8 mouse cellular contexts compared by ENCODE assay signal in the genomic region with DNA sequence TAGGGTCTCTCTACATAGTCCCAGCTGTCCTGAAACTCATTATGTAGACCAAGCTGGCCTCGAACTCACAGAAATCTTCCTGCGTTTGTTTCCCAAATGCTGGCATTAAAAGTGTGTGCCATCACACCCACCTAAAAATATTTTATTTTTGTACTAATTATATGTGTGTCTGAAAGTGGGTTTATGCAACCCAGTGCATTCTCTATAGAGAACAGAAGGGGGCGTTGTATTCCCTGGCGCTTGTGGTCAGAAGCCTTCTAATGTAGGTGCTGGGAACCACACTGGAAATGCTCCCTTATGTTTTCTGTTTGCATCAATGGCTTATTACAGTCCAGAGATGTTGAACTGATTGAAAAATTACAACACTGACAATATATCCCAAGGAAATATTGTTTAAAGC. TPM values are rescaled to one million over a fixed set of nuclear protein-coding genes. Genes with fewer than 3 reads are reported as not detected.
DNase-seq lines count a peak whose midpoint lies in the region; ATAC-seq lines count a peak whose summit lies in the region.

No protein-coding gene starts in this region.

- peak; percentile 47 for DNase-seq in cerebellum, postnatal 14 days
- DNase-seq in cerebellum, adult 18-20 months: no peak
- DNase-seq in thymus, postnatal 0 days (ENCODE audit: low spot score): peak; percentile 20
- DNase-seq in thymus, postnatal 14 days: no peak
- DNase-seq in liver, embryonic 11.5 days (ENCODE audit: low spot score): no peak
- DNase-seq in retina, postnatal 1 day: peak; percentile 42
- no peak for DNase-seq in gastrocnemius, postnatal 10 days
- no peak for DNase-seq in kidney, postnatal 4 days

- H3K27me3 ChIP-seq in liver, embryonic 11.5 days (replicated peaks; ENCODE audit: control insufficient read depth, insufficient read depth, low read length): no peaks in the 10 kb centered on the region

- H3K4me1 ChIP-seq in liver, embryonic 11.5 days (replicated peaks; ENCODE audit: control insufficient read depth, insufficient read depth, low read length): peaks cover 4% of the 10 kb centered on the region

- no peaks in the 10 kb centered on the region for H3K36me3 ChIP-seq in liver, embryonic 11.5 days (ENCODE audit: control insufficient read depth, insufficient read depth, low read length)

- H3K9me3 ChIP-seq in liver, embryonic 11.5 days (ENCODE audit: control insufficient read depth, low read length): no peaks in the 10 kb centered on the region

- no peak for ATAC-seq in liver, embryonic 11.5 days (replicated peaks; ENCODE audit: low FRiP score)

- no peak overlapping the region for H3K27ac ChIP-seq in liver, embryonic 11.5 days (ENCODE audit: low read depth, low read length)

- no peak overlapping the region for H3K9ac ChIP-seq in liver, embryonic 11.5 days (ENCODE audit: low read depth, low read length)

- peak overlapping the region; percentile 88 for H3K4me2 ChIP-seq in liver, embryonic 11.5 days

- 49% methylated on average over 4 of the region's 4 CpGs for WGBS in liver, embryonic 11.5 days

- peak overlapping the region; percentile 19; the same call in 1 of the 2 replicates for H3K4me3 ChIP-seq in liver, embryonic 11.5 days (ENCODE audit: low read depth, low read length)

RNA-seq across cellular contexts. Expression of a gene that starts 0.5 kb away (rescaled TPM):
- 3.0 and 4.7 TPM in 2 replicates for polyA plus RNA-seq in thymus, postnatal 0 days (2015; fragmentation: Nextera tagmentation; extraction: Ambion mirVana)
- 3.0 and 3.7 TPM in 2 replicates for polyA plus RNA-seq in liver, embryonic 11.5 days (2014; fragmentation: Nextera tagmentation; extraction: Ambion mirVana)
- 1 to 10 TPM; 2.8 to 4.0 TPM for total RNA-seq in gastrocnemius, postnatal 10 days (2021)

RNA-seq across cellular contexts. Expression of a gene that starts 5.8 kb away (rescaled TPM):
- polyA plus RNA-seq in thymus, postnatal 0 days (2015; fragmentation: Nextera tagmentation; extraction: Ambion mirVana): 23.1 and 28.6 TPM in 2 replicates
- polyA plus RNA-seq in liver, embryonic 11.5 days (2014; fragmentation: Nextera tagmentation; extraction: Ambion mirVana): 22.3 and 23.4 TPM in 2 replicates
- 10 to 100 TPM; 20.0 to 22.0 TPM for total RNA-seq in gastrocnemius, postnatal 10 days (2021)

RNA-seq across cellular contexts. Expression of a gene that starts 31.9 kb away (rescaled TPM):
- polyA plus RNA-seq in thymus, postnatal 0 days (2015; fragmentation: Nextera tagmentation; extraction: Ambion mirVana): 81.1 and 85.9 TPM in 2 replicates
- polyA plus RNA-seq in liver, embryonic 11.5 days (2014; fragmentation: Nextera tagmentation; extraction: Ambion mirVana): 42.6 and 45.0 TPM in 2 replicates
- total RNA-seq in gastrocnemius, postnatal 10 days (2021): 10 to 100 TPM; 17.3 to 19.9 TPM

Comparison
In these comparisons a context has a peak if more than half of its experiments do, and no peak if none do; other contexts are left out.
1. DNase-seq: peak in cerebellum, postnatal 14 days (2 of 2), thymus, postnatal 0 days (single experiment) and retina, postnatal 1 day (single experiment); none in cerebellum, adult 18-20 months (0 of 2), thymus, postnatal 14 days (single experiment), liver, embryonic 11.5 days (single experiment), gastrocnemius, postnatal 10 days (single experiment) and kidney, postnatal 4 days (0 of 2).